Mouse (Mus musculus) neural tube, embryonic 14.5 days (tissue): ENCODE results near the gene Yjefn3. TPM values are rescaled to one million over a fixed set of nuclear protein-coding genes. Genes with fewer than 3 reads are reported as not detected.
"Not testable (repeated sequence)": the region's sequence is repeated elsewhere in the genome, so short reads cannot be mapped to it uniquely, and the experiment has no call there.

Experiments
- ATAC-seq: fragments of 200-750 bp; cut with Nextera tagmentation; 2 replicates; pipeline ENCODE4 v1.8.0; 2017; ENCODE audit warnings: low read depth, mild to moderate bottlenecking, moderate TSS enrichment, moderate library complexity
- H3K27ac ChIP-seq: fragments of 300-500 bp; sonication (generic); 2 replicates; pipeline ENCODE4 v1.5.1; 2014; ENCODE audit warnings: low read depth, mild to moderate bottlenecking, control low read depth, low read length, moderate library complexity, mixed read lengths
- H3K27me3 ChIP-seq: fragments of 300-500 bp; sonication (generic); 2 replicates; pipeline ENCODE4 v1.6.1; 2014; ENCODE audit warnings: low read length; ENCODE audit not compliant: control insufficient read depth, insufficient read depth
- H3K36me3 ChIP-seq: fragments of 300-500 bp; sonication (generic); 2 replicates; pipeline ENCODE4 v1.6.1; 2014; ENCODE audit warnings: low read length, mixed read lengths; ENCODE audit not compliant: control insufficient read depth, insufficient read depth
- H3K4me1 ChIP-seq: fragments of 300-500 bp; sonication (generic); 2 replicates; pipeline ENCODE4 v1.6.1; 2014; ENCODE audit warnings: low read length; ENCODE audit not compliant: control insufficient read depth, insufficient read depth
- H3K4me2 ChIP-seq: fragments of 300-500 bp; sonication (generic); 2 replicates; pipeline ENCODE4 v1.6.1; 2014; ENCODE audit warnings: mild to moderate bottlenecking, low read depth, low read length, control low read depth
- H3K4me3 ChIP-seq: fragments of 300-500 bp; sonication (generic); 2 replicates; pipeline ENCODE4 v1.5.1; 2014; ENCODE audit warnings: low read depth, low read length, control low read depth, mixed read lengths
- H3K9ac ChIP-seq: fragments of 300-500 bp; sonication (generic); replicated peaks from 2 replicates; pipeline ENCODE4 v1.6.1; 2014; ENCODE audit warnings: low read depth, mild to moderate bottlenecking, control low read depth, low read length, mixed read lengths
- H3K9me3 ChIP-seq: fragments of 300-500 bp; sonication (generic); 2 replicates; pipeline ENCODE4 v1.6.1; 2016; ENCODE audit warnings: low read length; ENCODE audit not compliant: control insufficient read depth
- WGBS: fragments of 180-500 bp; shearing (Covaris S2); extraction: QIAGEN DNeasy Blood & Tissue Kit; methylation state at CpG from one replicate; pipeline ENCODE4 v1.1.7; 2014; 5-methylcytosine and 5-hydroxymethylcytosine counted together
- polyA plus RNA-seq: library from polyadenylated mRNA; unstranded; fragments of >200 nt; fragmentation: Nextera tagmentation; extraction: Ambion mirVana; gene quantifications from 2 replicates; pipeline ENCODE4 v1.2.1, GENCODE M21; 2014

Yjefn3 gene
- 11.5 and 12.3 TPM in 2 replicates for polyA plus RNA-seq

- ATAC-seq: peak; percentile 55
- peak within 1 kb of the TSS; percentile 99 for H3K4me2 ChIP-seq
- peaks cover 17% of the 10 kb centered on the region for H3K4me1 ChIP-seq
- 5% methylated on average over 88 of the region's 89 CpGs for WGBS
- no peaks in the 10 kb centered on the region for H3K27me3 ChIP-seq
- H3K27ac ChIP-seq: peak within 1 kb of the TSS; percentile 88
- no peaks in the 10 kb centered on the region for H3K9me3 ChIP-seq
- no peaks in the 10 kb centered on the region for H3K36me3 ChIP-seq
- peak within 1 kb of the TSS; percentile 77 for H3K4me3 ChIP-seq
- peak within 1 kb of the TSS; percentile 79 for H3K9ac ChIP-seq
Measured at GRCm38 (mm10) chr8:69902163-69903062, at the start of gene Yjefn3, which contains the start of the genes Tssk6 and Ndufa13. Yjefn3 (minus strand) TSS chr8:69902712. Tssk6 (plus strand) TSS chr8:69902184. Ndufa13 (minus strand) TSS chr8:69902558.

DNA sequence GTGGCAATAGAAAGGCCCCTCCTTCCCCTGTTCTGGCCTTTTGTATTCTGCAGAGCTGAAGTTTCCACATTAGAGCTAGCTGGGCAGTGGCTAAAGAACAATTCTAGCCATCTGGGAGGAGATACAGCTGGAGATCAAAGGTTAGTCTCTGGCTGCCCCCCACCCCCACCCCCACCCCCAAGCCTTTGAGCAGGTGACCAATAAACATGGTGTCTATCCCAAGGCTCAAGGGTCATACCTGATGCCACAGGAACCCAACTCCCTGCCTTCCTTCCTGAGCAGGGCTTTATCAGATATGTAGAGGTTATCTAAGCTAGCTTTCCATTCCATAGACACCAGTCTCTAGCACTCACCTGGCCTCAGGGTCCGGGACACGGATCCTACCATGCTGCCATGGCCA lies 47.8 kb upstream of the Yjefn3 start:
- H3K27ac ChIP-seq: no peak overlapping the region
- no peak overlapping the region for H3K4me3 ChIP-seq
- ATAC-seq: no peak
- H3K36me3 ChIP-seq: no peaks in the 10 kb centered on the region
- H3K9ac ChIP-seq: no peak overlapping the region
- H3K4me2 ChIP-seq: no peak overlapping the region
- H3K9me3 ChIP-seq: no peaks in the 10 kb centered on the region
- no peaks in the 10 kb centered on the region for H3K27me3 ChIP-seq
- no peaks in the 10 kb centered on the region for H3K4me1 ChIP-seq
- 98% methylated on average over 2 of the region's 2 CpGs for WGBS

- H3K27me3 ChIP-seq, H3K27ac ChIP-seq, ATAC-seq, H3K9ac ChIP-seq, H3K4me3 ChIP-seq, H3K36me3 ChIP-seq, H3K4me1 ChIP-seq, H3K9me3 ChIP-seq, H3K4me2 ChIP-seq: not testable (repeated sequence)
- 95% methylated on average over 2 of the region's 3 CpGs for WGBS
Measured at GRCm38 (mm10) chr8:69942495-69942894, 40.0 kb upstream of the Yjefn3 start.

DNA sequence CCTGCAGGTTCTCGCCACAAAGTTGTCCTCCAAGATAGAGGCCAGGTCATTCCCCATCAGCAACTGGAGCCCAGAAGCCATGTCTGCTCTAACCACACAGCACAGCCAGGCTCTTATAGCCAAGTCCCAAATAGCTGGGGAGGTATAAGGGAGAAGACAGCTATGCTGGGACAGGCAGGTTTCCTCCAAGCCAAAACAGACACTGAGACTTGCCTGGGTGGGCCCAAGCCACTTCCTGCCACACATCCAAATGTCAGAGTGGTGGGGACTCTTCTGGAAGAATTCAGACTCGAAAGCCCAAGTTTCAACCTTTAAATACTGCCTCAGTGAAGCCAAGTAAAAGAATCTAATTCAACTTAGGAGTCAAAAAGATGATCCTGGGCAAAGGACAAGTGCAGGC lies 37.9 kb upstream of the Yjefn3 start:
- Histone ChIP-seq H3K9me3 (no peaks in the 10 kb centered on the region), H3K36me3 (no peaks in the 10 kb centered on the region), H3K4me2 (no peak overlapping the region), H3K9ac (no peak overlapping the region), H3K4me3 (no peak overlapping the region), H3K27me3 (no peaks in the 10 kb centered on the region), H3K27ac (no peak overlapping the region), H3K4me1 (no peaks in the 10 kb centered on the region)
- 93% methylated on average over 2 of the region's 2 CpGs for WGBS
- no peak for ATAC-seq

DNA sequence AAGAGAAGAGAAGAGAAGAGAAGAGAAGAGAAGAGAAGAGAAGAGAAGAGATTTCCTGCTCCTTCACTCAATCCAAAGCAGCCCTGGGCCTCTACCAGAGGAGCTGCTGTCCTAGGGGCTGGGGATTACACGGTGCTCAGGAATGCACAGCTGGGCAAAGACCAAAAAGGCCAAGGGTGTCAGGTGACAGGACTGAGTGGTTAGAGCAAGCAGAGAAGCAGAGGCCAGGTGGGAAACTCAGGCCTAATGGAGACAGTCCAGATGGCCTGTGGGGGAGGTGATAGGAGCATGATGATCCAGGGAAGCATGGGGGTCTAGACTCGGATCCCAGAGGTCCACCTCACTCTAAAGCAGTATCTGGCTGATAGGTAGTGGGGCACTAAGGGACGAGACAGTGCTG lies 37.1 kb upstream of the Yjefn3 start:
- H3K36me3 ChIP-seq: no peaks in the 10 kb centered on the region
- ATAC-seq: no peak
- no peak overlapping the region for H3K4me2 ChIP-seq
- H3K27ac ChIP-seq: no peak overlapping the region
- no peaks in the 10 kb centered on the region for H3K4me1 ChIP-seq
- 52% methylated on average over 3 of the region's 3 CpGs for WGBS
- no peak overlapping the region for H3K4me3 ChIP-seq
- H3K27me3 ChIP-seq: no peaks in the 10 kb centered on the region
- H3K9me3 ChIP-seq: no peaks in the 10 kb centered on the region
- H3K9ac ChIP-seq: no peak overlapping the region

GRCm38 (mm10) chr8:69938245-69938982 lies 35.9 kb upstream of the Yjefn3 start:
- H3K27ac ChIP-seq: no peak overlapping the region
- H3K4me2 ChIP-seq: no peak overlapping the region
- no peaks in the 10 kb centered on the region for H3K36me3 ChIP-seq
- H3K27me3 ChIP-seq: no peaks in the 10 kb centered on the region
- H3K9me3 ChIP-seq: no peaks in the 10 kb centered on the region
- no peak for ATAC-seq
- 87% methylated on average over 6 of the region's 6 CpGs for WGBS
- no peak overlapping the region for H3K9ac ChIP-seq
- no peak overlapping the region for H3K4me3 ChIP-seq
- H3K4me1 ChIP-seq: no peaks in the 10 kb centered on the region

DNA sequence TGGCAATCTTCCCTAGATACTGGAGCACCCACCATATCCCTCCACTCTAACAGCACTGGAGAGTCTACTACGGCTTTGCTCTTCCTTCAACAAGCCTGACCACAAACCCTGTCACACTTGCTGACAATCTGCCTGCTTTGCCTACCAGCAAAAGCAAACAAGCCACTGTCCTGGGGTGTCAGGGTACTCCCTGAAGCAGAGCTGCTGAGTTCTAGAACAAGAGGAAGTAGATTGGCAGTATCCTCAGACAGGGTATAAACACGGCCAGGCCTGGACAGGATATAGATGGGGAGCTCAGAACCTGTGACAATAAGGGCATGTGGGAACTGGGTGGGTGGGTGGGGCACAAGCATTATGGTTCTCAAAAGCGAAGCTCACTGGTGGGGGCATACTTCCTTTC lies 35.0 kb upstream of the Yjefn3 start:
- Histone ChIP-seq H3K4me2 (no peak overlapping the region), H3K9ac (no peak overlapping the region), H3K27me3 (no peaks in the 10 kb centered on the region), H3K4me3 (no peak overlapping the region), H3K36me3 (no peaks in the 10 kb centered on the region), H3K4me1 (no peaks in the 10 kb centered on the region), H3K27ac (no peak overlapping the region), H3K9me3 (no peaks in the 10 kb centered on the region)
- 85% methylated on average over 3 of the region's 3 CpGs for WGBS
- no peak for ATAC-seq

DNA sequence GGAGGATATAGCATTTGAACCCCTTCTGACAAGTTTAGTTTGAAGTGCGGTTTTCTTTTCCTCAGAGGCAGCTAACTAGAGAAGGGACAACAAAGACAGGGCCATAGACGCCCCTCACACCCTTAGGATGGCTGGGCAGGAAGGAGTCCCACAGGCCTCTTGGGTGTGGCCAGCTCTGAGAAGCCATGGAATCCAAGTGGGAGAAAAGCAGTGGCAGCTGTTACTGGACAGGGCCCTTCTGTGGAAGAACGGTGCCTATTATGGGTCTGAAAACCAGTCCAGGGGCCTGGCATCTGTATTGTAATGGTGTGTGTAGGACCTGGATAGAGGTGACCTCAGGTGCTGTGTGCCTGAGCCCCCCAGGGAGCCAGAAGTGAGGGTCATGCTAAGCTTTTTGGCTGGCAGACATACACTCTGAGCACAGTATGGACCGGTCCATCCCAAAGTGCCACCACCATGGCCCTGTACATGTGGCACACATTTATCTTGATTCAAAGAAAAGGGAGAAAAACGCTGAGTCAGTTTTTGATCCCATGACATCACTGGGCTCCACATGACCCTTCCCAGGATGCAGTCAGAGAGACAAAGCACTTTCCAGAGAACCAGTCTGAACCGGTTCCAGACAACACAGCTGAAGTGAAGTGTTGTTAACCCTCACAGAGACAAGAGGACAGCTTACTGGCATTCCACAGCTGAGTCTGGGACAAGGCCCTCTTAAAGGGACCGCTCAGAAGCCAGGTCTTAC lies 33.7 kb upstream of the Yjefn3 start:
- peak; percentile 76; the same call in 1 of the 2 replicates for ATAC-seq
- Histone ChIP-seq H3K4me1 (no peaks in the 10 kb centered on the region), H3K27me3 (no peaks in the 10 kb centered on the region), H3K4me3 (no peak overlapping the region), H3K9me3 (no peaks in the 10 kb centered on the region), H3K9ac (no peak overlapping the region), H3K36me3 (no peaks in the 10 kb centered on the region), H3K4me2 (no peak overlapping the region), H3K27ac (peak overlapping the region; percentile 39)
- WGBS: 72% methylated on average over 7 of the region's 7 CpGs
